Mouse (Mus musculus): ENCODE data around the gene Riox2. TPM values are rescaled to one million over a fixed set of nuclear protein-coding genes. Genes with fewer than 3 reads are reported as not detected.

The Riox2 gene
- 16.7 TPM for polyA plus RNA-seq (2014; fragmentation: Illumina TruSeq; extraction: RNeasy Lipid Tissue Mini Kit (QIAGEN cat#74804); ENCODE audit: low read depth, low replicate concordance)

GRCm38 (mm10) chr16:59471637-59472278 is at the start of gene Riox2:
TSS of gene Riox2 (plus strand) at chr16:59471775.

Other genes with a start within 250 kb of the Riox2 start
- gene Olfr201, start 199.1 kb upstream of the Riox2 start, polyA plus RNA-seq (2014; fragmentation: Illumina TruSeq; extraction: RNeasy Lipid Tissue Mini Kit (QIAGEN cat#74804); ENCODE audit: low read depth, low replicate concordance), result not detected
- gene Olfr202, start 185.0 kb upstream of the Riox2 start, polyA plus RNA-seq (2014; fragmentation: Illumina TruSeq; extraction: RNeasy Lipid Tissue Mini Kit (QIAGEN cat#74804); ENCODE audit: low read depth, low replicate concordance), result not detected
- not detected for gene Olfr203, start 172.9 kb upstream of the Riox2 start, polyA plus RNA-seq (2014; fragmentation: Illumina TruSeq; extraction: RNeasy Lipid Tissue Mini Kit (QIAGEN cat#74804); ENCODE audit: low read depth, low replicate concordance)
- not detected for gene Olfr204, start 153.5 kb upstream of the Riox2 start, polyA plus RNA-seq (2014; fragmentation: Illumina TruSeq; extraction: RNeasy Lipid Tissue Mini Kit (QIAGEN cat#74804); ENCODE audit: low read depth, low replicate concordance)
- not detected for gene Olfr205, start 140.6 kb upstream of the Riox2 start, polyA plus RNA-seq (2014; fragmentation: Illumina TruSeq; extraction: RNeasy Lipid Tissue Mini Kit (QIAGEN cat#74804); ENCODE audit: low read depth, low replicate concordance)
- gene Olfr206, start 122.5 kb upstream of the Riox2 start, polyA plus RNA-seq (2014; fragmentation: Illumina TruSeq; extraction: RNeasy Lipid Tissue Mini Kit (QIAGEN cat#74804); ENCODE audit: low read depth, low replicate concordance), result not detected
- not detected for gene Olfr209, start 107.8 kb upstream of the Riox2 start, polyA plus RNA-seq (2014; fragmentation: Illumina TruSeq; extraction: RNeasy Lipid Tissue Mini Kit (QIAGEN cat#74804); ENCODE audit: low read depth, low replicate concordance)
- not detected for gene Gabrr3, start 64.4 kb upstream of the Riox2 start, polyA plus RNA-seq (2014; fragmentation: Illumina TruSeq; extraction: RNeasy Lipid Tissue Mini Kit (QIAGEN cat#74804); ENCODE audit: low read depth, low replicate concordance)
- 10.2 TPM for gene Crybg3, start 129.2 kb downstream of the Riox2 start, polyA plus RNA-seq (2014; fragmentation: Illumina TruSeq; extraction: RNeasy Lipid Tissue Mini Kit (QIAGEN cat#74804); ENCODE audit: low read depth, low replicate concordance)
- gene Arl6, start 167.6 kb downstream of the Riox2 start, polyA plus RNA-seq (2014; fragmentation: Illumina TruSeq; extraction: RNeasy Lipid Tissue Mini Kit (QIAGEN cat#74804); ENCODE audit: low read depth, low replicate concordance), result 22.5 TPM